Mouse (Mus musculus) lung, adult 2 months (tissue): Measurements from ENCODE around the gene Gna14. TPM values are rescaled to one million over a fixed set of nuclear protein-coding genes. Genes with fewer than 3 reads are reported as not detected.

Source experiments
- DNase-seq: peaks from one replicate; pipeline ENCODE4 v3.0.0; 2022
- H3K4me1 ChIP-seq: fragments of 200-500 bp; 2 replicates; pipeline ENCODE4 v1.6.1; 2011; ENCODE audit warnings: low read length; ENCODE audit not compliant: control insufficient read depth, insufficient read depth
- H3K4me3 ChIP-seq: fragments of 200-500 bp; replicated peaks from 2 replicates; pipeline ENCODE3; 2011; ENCODE audit warnings: low read depth, mild to moderate bottlenecking, control low read depth, low read length; ENCODE audit errors: extremely low read depth
- CTCF ChIP-seq: fragments of 200-500 bp; IDR thresholded peaks from 2 replicates; pipeline ENCODE4 v1.5.1; 2011; ENCODE audit warnings: mild to moderate bottlenecking, low read length, control low read depth; ENCODE audit not compliant: insufficient read depth
- POLR2A ChIP-seq: fragments of 200-500 bp; IDR thresholded peaks from 2 replicates; pipeline ENCODE4 v1.6.1; 2011; ENCODE audit warnings: low read depth, mild to moderate bottlenecking, control low read depth, low read length, borderline replicate concordance; ENCODE audit errors: extremely low read depth
- WGBS: fragments of 180-500 bp; shearing (Covaris S2); methylation state at CpG from one replicate; pipeline ENCODE4 v1.1.7; 2018; 5-methylcytosine and 5-hydroxymethylcytosine counted together
- polyA plus RNA-seq: library from polyadenylated mRNA; depleted of rRNA; stranded (reverse); fragments of >200 nt; gene quantifications from 2 replicates; pipeline ENCODE4 v1.2.3, GENCODE M21; 2012; rRNA removed

The Gna14 gene
- polyA plus RNA-seq = 15.2 and 16.5 TPM in 2 replicates

GRCm38 (mm10) chr19:16435531-16436231 lies at the start of gene Gna14:
TSS of gene Gna14 (plus strand) at chr19:16435762.
- Histone ChIP-seq H3K4me1 (peaks cover 15% of the 10 kb centered on the region), H3K4me3 (peak within 1 kb of the TSS; percentile 76)
- TF ChIP-seq POLR2A (no peak; the same call in 1 of the 2 replicates), CTCF (peak; percentile 77)
- under 1% methylated on average over 27 of the region's 27 CpGs for WGBS
- DNase-seq = peak; percentile 68

- WGBS = 39% methylated on average over 6 of the region's 6 CpGs
- Histone ChIP-seq H3K4me3 (no peak overlapping the region), H3K4me1 (peaks cover 13% of the 10 kb centered on the region)
- no peak for DNase-seq
- TF ChIP-seq POLR2A = no peak
- TF ChIP-seq CTCF = no peak
These were observed 49.0 kb upstream of the Gna14 start for GRCm38 (mm10) chr19:16386514-16386913.

DNA sequence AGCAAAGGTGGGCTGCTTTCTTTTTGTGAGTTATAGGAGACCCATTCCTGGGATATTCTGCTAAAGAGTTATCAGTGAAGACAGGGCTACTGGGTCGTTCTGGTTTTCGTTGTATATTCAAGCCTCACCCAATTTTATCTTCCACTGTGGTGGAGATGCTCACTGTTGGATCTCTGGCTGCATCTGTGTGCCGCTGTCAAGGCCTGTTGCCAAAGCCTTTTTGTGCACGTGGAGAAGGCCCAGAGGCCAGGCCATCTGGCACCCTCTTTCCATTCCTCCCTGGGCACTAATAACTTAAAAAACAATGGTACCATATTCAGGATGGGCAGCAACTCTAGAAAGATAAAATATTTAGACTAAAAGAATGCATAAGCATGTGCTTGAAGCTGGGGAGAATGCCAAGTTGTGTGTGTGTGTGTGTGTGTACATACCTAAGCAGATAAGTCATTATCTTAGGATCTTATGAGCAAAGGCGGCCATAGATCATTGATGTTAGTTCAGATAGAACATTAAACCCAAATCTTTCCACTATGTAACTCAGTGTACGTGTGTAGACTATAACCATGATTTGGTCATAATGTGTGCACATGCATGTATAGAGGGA lies 45.3 kb upstream of the Gna14 start:
- no peak for DNase-seq
- WGBS = 58% methylated on average over 6 of the region's 6 CpGs
- TF ChIP-seq CTCF = no peak
- TF ChIP-seq POLR2A = no peak
- H3K4me1 ChIP-seq = peaks cover 3% of the 10 kb centered on the region; the same call in 1 of the 2 replicates
- H3K4me3 ChIP-seq = no peak overlapping the region

GRCm38 (mm10) chr19:16394381-16394780 lies 41.2 kb upstream of the Gna14 start:
- no peak overlapping the region for H3K4me3 ChIP-seq
- TF ChIP-seq CTCF = no peak
- TF ChIP-seq POLR2A = no peak
- WGBS = 85% methylated on average over 5 of the region's 5 CpGs
- H3K4me1 ChIP-seq = no peaks in the 10 kb centered on the region; the same call in 1 of the 2 replicates
- no peak for DNase-seq

- no peak for TF ChIP-seq POLR2A
- no peak for TF ChIP-seq CTCF
- H3K4me1 ChIP-seq = no peaks in the 10 kb centered on the region
- H3K4me3 ChIP-seq = no peak overlapping the region
- WGBS = 78% methylated on average over 6 of the region's 6 CpGs
- DNase-seq = no peak
These were observed 32.5 kb upstream of the Gna14 start for GRCm38 (mm10) chr19:16403101-16403500.

DNA sequence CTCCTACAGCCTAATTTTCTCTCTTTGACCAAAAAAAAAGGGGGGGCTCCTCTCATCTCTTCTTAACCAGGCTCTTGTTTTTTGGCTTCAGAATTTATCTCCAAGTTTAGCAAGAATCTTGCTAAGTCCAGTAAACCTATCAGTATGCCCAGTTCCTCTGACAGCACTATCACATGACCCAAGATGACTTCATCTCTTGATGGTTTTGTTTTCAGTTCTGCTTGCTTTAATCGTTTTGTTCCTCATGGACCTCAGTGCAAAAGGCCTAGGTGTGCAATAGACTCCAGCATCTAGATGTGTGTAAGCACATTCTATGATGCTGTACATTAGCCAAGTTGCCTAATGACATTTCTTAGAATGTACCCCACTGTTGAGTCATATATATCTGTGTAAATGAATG lies 27.8 kb upstream of the Gna14 start:
- no peak for TF ChIP-seq CTCF
- no peak for TF ChIP-seq POLR2A
- H3K4me1 ChIP-seq = no peaks in the 10 kb centered on the region
- H3K4me3 ChIP-seq = no peak overlapping the region
- no peak for DNase-seq
- 41% methylated on average over 1 of the region's 1 CpGs for WGBS

DNA sequence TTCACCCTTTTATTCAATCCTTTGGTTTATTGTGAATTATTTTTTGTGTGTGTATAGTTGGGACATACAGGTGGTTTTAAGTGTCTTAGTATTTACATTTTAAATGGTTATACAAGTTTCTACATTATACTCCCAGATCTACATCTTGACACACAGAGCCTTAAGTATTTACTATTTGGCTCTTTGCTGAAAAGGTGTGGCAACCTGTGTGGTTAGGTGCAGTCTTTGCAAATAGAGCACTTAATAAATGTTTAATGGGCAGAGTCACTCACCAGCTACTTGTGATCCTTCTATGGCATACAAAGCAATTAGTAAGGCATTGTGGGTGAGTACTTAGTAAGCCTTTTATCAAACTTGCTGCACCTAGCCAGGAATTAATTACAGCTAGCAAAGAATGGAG lies 24.3 kb upstream of the Gna14 start:
- no peak for TF ChIP-seq POLR2A
- TF ChIP-seq CTCF = no peak
- no peaks in the 10 kb centered on the region for H3K4me1 ChIP-seq
- no peak for DNase-seq
- H3K4me3 ChIP-seq = no peak overlapping the region

- no peak for TF ChIP-seq CTCF
- WGBS = 79% methylated on average over 5 of the region's 5 CpGs
- no peak for DNase-seq
- Histone ChIP-seq H3K4me3 (no peak overlapping the region), H3K4me1 (no peaks in the 10 kb centered on the region)
These were observed 17.4 kb upstream of the Gna14 start for GRCm38 (mm10) chr19:16418086-16418663.

GRCm38 (mm10) chr19:16425596-16425995 lies 10.0 kb upstream of the Gna14 start:
- TF ChIP-seq CTCF (no peak), POLR2A (no peak)
- no peak for DNase-seq

GRCm38 (mm10) chr19:16431368-16431767 lies 4.2 kb upstream of the Gna14 start:
- Histone ChIP-seq H3K4me3 (no peak overlapping the region), H3K4me1 (peaks cover 9% of the 10 kb centered on the region)
- TF ChIP-seq CTCF (no peak), POLR2A (no peak)
- no peak for DNase-seq
- WGBS = 80% methylated on average over 8 of the region's 8 CpGs

More at GRCm38 (mm10) chr19:16425596-16425995, 10.0 kb upstream of the Gna14 start:
- peaks cover 5% of the 10 kb centered on the region for H3K4me1 ChIP-seq
- H3K4me3 ChIP-seq = no peak overlapping the region
- 47% methylated on average over 2 of the region's 2 CpGs for WGBS
